Mouse (Mus musculus) liver, embryonic 16.5 days (tissue): ENCODE data around the gene Gtf3c3. TPM values are rescaled to one million over a fixed set of nuclear protein-coding genes. Genes with fewer than 3 reads are reported as not detected.
A peak's percentile ranks its signal among the peaks of the same experiment; 100 is the strongest.

Source experiments
- ATAC-seq: fragments of 200-750 bp; cut with Nextera tagmentation; 2 replicates; pipeline ENCODE4 v1.8.0; 2017; ENCODE audit warnings: low read depth, mild to moderate bottlenecking, moderate number of reproducible peaks, moderate library complexity
- H3K27ac ChIP-seq: fragments of 300-500 bp; sonication (generic); 2 replicates; pipeline ENCODE4 v1.5.1; 2014; ENCODE audit warnings: mild to moderate bottlenecking, low read length
- H3K27me3 ChIP-seq: fragments of 300-500 bp; sonication (generic); 2 replicates; pipeline ENCODE4 v1.6.1; 2014; ENCODE audit warnings: low read depth, low read length, mixed read lengths; ENCODE audit not compliant: control insufficient read depth, insufficient read depth
- H3K36me3 ChIP-seq: fragments of 300-500 bp; sonication (generic); 2 replicates; pipeline ENCODE4 v1.6.1; 2014; ENCODE audit warnings: mild to moderate bottlenecking; ENCODE audit not compliant: control insufficient read depth, insufficient read depth
- H3K4me1 ChIP-seq: fragments of 300-500 bp; sonication (generic); 2 replicates; pipeline ENCODE4 v1.6.1; 2014; ENCODE audit warnings: low read depth, low read length, mixed read lengths; ENCODE audit not compliant: control insufficient read depth
- H3K4me2 ChIP-seq: fragments of 300-500 bp; sonication (generic); 2 replicates; pipeline ENCODE4 v1.6.1; 2014; ENCODE audit warnings: low read depth, low read length, mixed read lengths
- H3K4me3 ChIP-seq: fragments of 300-500 bp; sonication (generic); 2 replicates; pipeline ENCODE4 v1.5.1; 2014; ENCODE audit warnings: low read depth, mild to moderate bottlenecking, low read length
- H3K9ac ChIP-seq: fragments of 300-500 bp; sonication (generic); 2 replicates; pipeline ENCODE4 v1.6.1; 2014; ENCODE audit warnings: low read depth, low read length
- H3K9me3 ChIP-seq: fragments of 300-500 bp; sonication (generic); replicated peaks from 2 replicates; pipeline ENCODE4 v1.6.1; 2016; ENCODE audit warnings: low read length; ENCODE audit not compliant: control insufficient read depth
- WGBS: fragments of 180-500 bp; shearing (Covaris S2); extraction: QIAGEN DNeasy Blood & Tissue Kit; methylation state at CpG from one replicate; pipeline ENCODE4 v1.1.7; 2014; ENCODE audit not compliant: insufficient replicate concordance; 5-methylcytosine and 5-hydroxymethylcytosine counted together
- polyA plus RNA-seq: library from polyadenylated mRNA; unstranded; fragments of >200 nt; fragmentation: Nextera tagmentation; extraction: Ambion mirVana; gene quantifications from 2 replicates; pipeline ENCODE4 v1.2.1, GENCODE M21; 2015

The Gtf3c3 gene
- polyA plus RNA-seq, result 6.5 and 7.0 TPM in 2 replicates

GRCm38 (mm10) chr1:54438340-54439079 lies at the start of gene Gtf3c3:
Gene Gtf3c3 (minus strand): TSS chr1:54438971.
- no peak within 1 kb of the TSS for H3K27ac ChIP-seq
- H3K4me1 ChIP-seq, result no peaks in the 10 kb centered on the region; the same call in 1 of the 2 replicates
- no peaks in the 10 kb centered on the region for H3K9me3 ChIP-seq

GRCm38 (mm10) chr1:54484744-54485420 lies 46.1 kb upstream of the Gtf3c3 start:
- Histone ChIP-seq H3K9ac (no peak overlapping the region), H3K4me2 (no peak overlapping the region), H3K36me3 (no peaks in the 10 kb centered on the region), H3K4me3 (no peak overlapping the region), H3K9me3 (no peaks in the 10 kb centered on the region), H3K27me3 (no peaks in the 10 kb centered on the region), H3K27ac (no peak overlapping the region), H3K4me1 (no peaks in the 10 kb centered on the region)
- no peak for ATAC-seq
- WGBS, result 83% methylated on average over 3 of the region's 3 CpGs

More at GRCm38 (mm10) chr1:54438340-54439079, at the start of gene Gtf3c3:
- Histone ChIP-seq H3K36me3 (no peaks in the 10 kb centered on the region), H3K4me2 (peak within 1 kb of the TSS; percentile 58), H3K9ac (peak within 1 kb of the TSS; percentile 69), H3K27me3 (no peaks in the 10 kb centered on the region), H3K4me3 (peak within 1 kb of the TSS; percentile 79)
- WGBS, result 3% methylated on average over 39 of the region's 39 CpGs
- peak; percentile 98 for ATAC-seq

- Histone ChIP-seq H3K9me3 (no peaks in the 10 kb centered on the region), H3K4me2 (no peak overlapping the region), H3K4me3 (no peak overlapping the region), H3K36me3 (no peaks in the 10 kb centered on the region), H3K27me3 (no peaks in the 10 kb centered on the region), H3K27ac (no peak overlapping the region), H3K4me1 (no peaks in the 10 kb centered on the region), H3K9ac (no peak overlapping the region)
- 73% methylated on average over 12 of the region's 12 CpGs for whole genome bisulfite sequencing
- no peak for ATAC-seq
Observed at GRCm38 (mm10) chr1:54480491-54480890, 41.7 kb upstream of the Gtf3c3 start.

GRCm38 (mm10) chr1:54468662-54469061 lies 29.9 kb upstream of the Gtf3c3 start:
- no peak overlapping the region for H3K9ac ChIP-seq
- H3K4me1 ChIP-seq, result no peaks in the 10 kb centered on the region
- H3K36me3 ChIP-seq, result no peaks in the 10 kb centered on the region
- no peaks in the 10 kb centered on the region for H3K27me3 ChIP-seq
- no peak overlapping the region for H3K27ac ChIP-seq
- no peaks in the 10 kb centered on the region for H3K9me3 ChIP-seq
- ATAC-seq, result no peak
- no peak overlapping the region for H3K4me2 ChIP-seq
- H3K4me3 ChIP-seq, result no peak overlapping the region

- no peak overlapping the region for H3K9ac ChIP-seq
- H3K4me3 ChIP-seq, result no peak overlapping the region
- 65% methylated on average over 1 of the region's 1 CpGs for WGBS
- H3K27ac ChIP-seq, result no peak overlapping the region
- no peaks in the 10 kb centered on the region for H3K9me3 ChIP-seq
- ATAC-seq, result no peak
- no peaks in the 10 kb centered on the region for H3K27me3 ChIP-seq
- H3K4me2 ChIP-seq, result no peak overlapping the region
- no peaks in the 10 kb centered on the region for H3K36me3 ChIP-seq
- H3K4me1 ChIP-seq, result no peaks in the 10 kb centered on the region
Observed at GRCm38 (mm10) chr1:54467366-54467765, 28.6 kb upstream of the Gtf3c3 start.

GRCm38 (mm10) chr1:54452116-54452515 lies 13.3 kb upstream of the Gtf3c3 start:
- Histone ChIP-seq H3K9me3 (no peaks in the 10 kb centered on the region), H3K36me3 (no peaks in the 10 kb centered on the region), H3K4me1 (no peaks in the 10 kb centered on the region), H3K4me3 (no peak overlapping the region), H3K9ac (no peak overlapping the region), H3K27ac (no peak overlapping the region), H3K4me2 (no peak overlapping the region), H3K27me3 (no peaks in the 10 kb centered on the region)
- WGBS, result 61% methylated on average over 2 of the region's 2 CpGs
- ATAC-seq, result no peak

- Histone ChIP-seq H3K4me3 (no peak overlapping the region), H3K4me1 (no peaks in the 10 kb centered on the region), H3K36me3 (no peaks in the 10 kb centered on the region), H3K9ac (no peak overlapping the region), H3K27ac (no peak overlapping the region), H3K4me2 (no peak overlapping the region), H3K9me3 (no peaks in the 10 kb centered on the region), H3K27me3 (no peaks in the 10 kb centered on the region; the same call in 1 of the 2 replicates)
- ATAC-seq, result no peak
- 57% methylated on average over 4 of the region's 4 CpGs for WGBS
Observed at GRCm38 (mm10) chr1:54448833-54449232, 10.1 kb upstream of the Gtf3c3 start.

- WGBS, result 33% methylated on average over 7 of the region's 7 CpGs
- ATAC-seq, result no peak
- Histone ChIP-seq H3K27ac (no peak overlapping the region), H3K36me3 (no peaks in the 10 kb centered on the region), H3K4me2 (no peak overlapping the region), H3K4me1 (no peaks in the 10 kb centered on the region; the same call in 1 of the 2 replicates), H3K9me3 (no peaks in the 10 kb centered on the region), H3K9ac (no peak overlapping the region), H3K4me3 (no peak overlapping the region), H3K27me3 (no peaks in the 10 kb centered on the region; the same call in 1 of the 2 replicates)
Observed at GRCm38 (mm10) chr1:54443641-54444040, 4.9 kb upstream of the Gtf3c3 start.

GRCm38 (mm10) chr1:54439080-54439476 lies 307 bp upstream of the Gtf3c3 start:
- Histone ChIP-seq H3K4me3 (peak overlapping the region; percentile 79), H3K9ac (peak overlapping the region; percentile 69)
- ATAC-seq, result no peak

More at GRCm38 (mm10) chr1:54439080-54439476, 307 bp upstream of the Gtf3c3 start:
- Histone ChIP-seq H3K27me3 (no peaks in the 10 kb centered on the region), H3K36me3 (no peaks in the 10 kb centered on the region), H3K27ac (no peak overlapping the region), H3K9me3 (no peaks in the 10 kb centered on the region), H3K4me2 (peak overlapping the region; percentile 58; the same call in 1 of the 2 replicates), H3K4me1 (no peaks in the 10 kb centered on the region; the same call in 1 of the 2 replicates)
- WGBS, result 44% methylated on average over 3 of the region's 3 CpGs
